Mouse (Mus musculus) E14TG2a.4 (cell line): ENCODE data around the gene Runx2.

Source experiments
- CTCF ChIP-seq: conservative IDR thresholded peaks from 2 replicates; pipeline ENCODE4 v1.5.1; 2014; ENCODE audit warnings: low read length
- NANOG ChIP-seq: IDR thresholded peaks from 2 replicates; pipeline ENCODE4 v1.6.1; 2014; ENCODE audit warnings: borderline replicate concordance, low read length, mixed read lengths
- POU5F1 ChIP-seq: IDR thresholded peaks from 2 replicates; pipeline ENCODE4 v1.6.1; 2014; ENCODE audit warnings: low read length, borderline replicate concordance

GRCm38 (mm10) chr17:44727675-44728074 is 86.9 kb downstream of the Runx2 start:
- no peak for TF ChIP-seq CTCF
- TF ChIP-seq NANOG, result no peak
- TF ChIP-seq POU5F1, result no peak
